Mouse (Mus musculus) neural tube, embryonic 12.5 days (tissue): ENCODE data around the gene Ppp1r21. TPM values are rescaled to one million over a fixed set of nuclear protein-coding genes. Genes with fewer than 3 reads are reported as not detected.

Experiments
- ATAC-seq: fragments of 200-750 bp; cut with Nextera tagmentation; 2 replicates; pipeline ENCODE4 v1.8.0; 2017; ENCODE audit warnings: low read depth, mild to moderate bottlenecking, moderate TSS enrichment, moderate library complexity; ENCODE audit not compliant: low FRiP score
- H3K27ac ChIP-seq: fragments of 300-500 bp; sonication (generic); 2 replicates; pipeline ENCODE4 v1.5.1; 2016
- H3K27me3 ChIP-seq: fragments of 300-500 bp; sonication (generic); replicated peaks from 2 replicates; pipeline ENCODE4 v1.6.1; 2016; ENCODE audit warnings: mild to moderate bottlenecking
- H3K36me3 ChIP-seq: fragments of 300-500 bp; sonication (generic); 2 replicates; pipeline ENCODE4 v1.6.1; 2016; ENCODE audit warnings: mild to moderate bottlenecking
- H3K4me1 ChIP-seq: fragments of 300-500 bp; sonication (generic); 2 replicates; pipeline ENCODE4 v1.6.1; 2016
- H3K4me2 ChIP-seq: fragments of 300-500 bp; sonication (generic); replicated peaks from 2 replicates; pipeline ENCODE4 v1.6.1; 2016; ENCODE audit warnings: mild to moderate bottlenecking
- H3K4me3 ChIP-seq: fragments of 300-500 bp; sonication (generic); 2 replicates; pipeline ENCODE4 v1.5.1; 2016
- H3K9ac ChIP-seq: fragments of 300-500 bp; sonication (generic); 2 replicates; pipeline ENCODE4 v1.6.1; 2016; ENCODE audit warnings: mild to moderate bottlenecking
- H3K9me3 ChIP-seq: fragments of 300-500 bp; sonication (generic); 2 replicates; pipeline ENCODE4 v1.6.1; 2016; ENCODE audit warnings: mild to moderate bottlenecking
- WGBS: fragments of 180-500 bp; shearing (Covaris S2); methylation state at CpG from one replicate; pipeline ENCODE4 v1.1.7; 2016; 5-methylcytosine and 5-hydroxymethylcytosine counted together
- polyA plus RNA-seq: library from polyadenylated mRNA; unstranded; fragments of >200 nt; fragmentation: Nextera tagmentation; extraction: Ambion mirVana; gene quantifications from 2 replicates; pipeline ENCODE4 v1.2.1, GENCODE M21; 2016

Gene Ppp1r21
- polyA plus RNA-seq, 1 experiment from 2014 or later = 33.3 TPM

- Histone ChIP-seq H3K4me3 (no peak overlapping the region), H3K36me3 (no peaks in the 10 kb centered on the region), H3K4me1 (no peaks in the 10 kb centered on the region), H3K27ac (no peak overlapping the region), H3K9me3 (no peaks in the 10 kb centered on the region), H3K4me2 (no peak overlapping the region), H3K27me3 (no peaks in the 10 kb centered on the region), H3K9ac (no peak overlapping the region)
- WGBS = 71% methylated on average over 2 of the region's 2 CpGs
- ATAC-seq = no peak
These were observed 76.1 kb downstream of the Ppp1r21 start for GRCm38 (mm10) chr17:88606056-88606455.

- no peaks in the 10 kb centered on the region for H3K36me3 ChIP-seq
- WGBS = 68% methylated on average over 15 of the region's 15 CpGs
- H3K4me1 ChIP-seq = no peaks in the 10 kb centered on the region
- no peaks in the 10 kb centered on the region for H3K27me3 ChIP-seq
- H3K4me2 ChIP-seq = no peak overlapping the region
- H3K4me3 ChIP-seq = no peak overlapping the region
- H3K9me3 ChIP-seq = no peaks in the 10 kb centered on the region
- no peak for ATAC-seq
- no peak overlapping the region for H3K9ac ChIP-seq
- no peak overlapping the region for H3K27ac ChIP-seq
These were observed 79.4 kb downstream of the Ppp1r21 start for GRCm38 (mm10) chr17:88609361-88609760.

DNA sequence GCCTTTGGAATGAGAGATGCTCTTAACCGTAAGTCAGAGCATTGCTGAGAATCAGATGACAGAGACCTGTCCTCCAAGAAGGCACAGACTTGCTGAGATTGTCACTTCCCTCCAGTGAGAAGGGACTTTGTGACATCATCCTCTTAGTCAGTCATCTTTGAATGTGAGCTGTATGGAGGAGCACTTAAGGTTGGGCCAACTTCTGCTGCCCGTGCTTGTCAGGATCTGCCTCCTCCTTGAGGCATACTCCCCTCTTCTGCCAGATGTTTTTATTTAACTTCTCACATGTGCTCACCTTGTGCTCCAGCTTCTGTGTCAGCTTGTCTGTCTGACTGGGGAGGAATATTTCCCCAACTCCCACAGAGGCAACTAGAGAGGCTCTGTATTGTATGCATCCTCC is 81.1 kb downstream of the Ppp1r21 start:
- ATAC-seq = no peak
- no peak overlapping the region for H3K27ac ChIP-seq
- 80% methylated on average over 2 of the region's 2 CpGs for WGBS

DNA sequence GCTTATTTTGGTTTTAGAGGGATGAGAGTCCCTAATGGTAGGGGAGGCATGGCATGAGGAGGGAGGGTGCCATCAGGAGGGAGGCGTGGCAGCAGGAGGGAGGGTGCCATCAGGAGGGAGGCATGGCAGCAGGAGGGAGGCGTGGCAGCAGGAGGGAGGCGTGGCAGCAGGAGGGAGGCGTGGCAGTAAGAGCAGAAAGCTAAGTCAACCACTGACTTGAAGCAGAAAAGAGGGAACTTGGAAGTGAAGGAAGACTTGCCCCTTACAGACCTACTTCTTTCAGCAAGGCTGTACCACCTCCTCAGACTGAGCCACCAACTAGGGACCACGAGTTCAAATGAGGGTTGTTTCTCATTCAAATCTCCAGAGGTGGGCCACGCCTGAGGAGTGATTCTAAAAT is 83.3 kb downstream of the Ppp1r21 start:
- H3K4me1 ChIP-seq = no peaks in the 10 kb centered on the region
- H3K4me2 ChIP-seq = no peak overlapping the region
- H3K27ac ChIP-seq = no peak overlapping the region
- H3K27me3 ChIP-seq = no peaks in the 10 kb centered on the region
- ATAC-seq = no peak
- 54% methylated on average over 6 of the region's 6 CpGs for WGBS
- no peaks in the 10 kb centered on the region for H3K36me3 ChIP-seq
- H3K9me3 ChIP-seq = no peaks in the 10 kb centered on the region
- H3K9ac ChIP-seq = no peak overlapping the region
- H3K4me3 ChIP-seq = no peak overlapping the region

More for the DNA sequence above, 81.1 kb downstream of the Ppp1r21 start:
- Histone ChIP-seq H3K9me3 (no peaks in the 10 kb centered on the region), H3K9ac (no peak overlapping the region), H3K4me2 (no peak overlapping the region), H3K4me3 (no peak overlapping the region), H3K27me3 (no peaks in the 10 kb centered on the region), H3K4me1 (no peaks in the 10 kb centered on the region), H3K36me3 (no peaks in the 10 kb centered on the region)

DNA sequence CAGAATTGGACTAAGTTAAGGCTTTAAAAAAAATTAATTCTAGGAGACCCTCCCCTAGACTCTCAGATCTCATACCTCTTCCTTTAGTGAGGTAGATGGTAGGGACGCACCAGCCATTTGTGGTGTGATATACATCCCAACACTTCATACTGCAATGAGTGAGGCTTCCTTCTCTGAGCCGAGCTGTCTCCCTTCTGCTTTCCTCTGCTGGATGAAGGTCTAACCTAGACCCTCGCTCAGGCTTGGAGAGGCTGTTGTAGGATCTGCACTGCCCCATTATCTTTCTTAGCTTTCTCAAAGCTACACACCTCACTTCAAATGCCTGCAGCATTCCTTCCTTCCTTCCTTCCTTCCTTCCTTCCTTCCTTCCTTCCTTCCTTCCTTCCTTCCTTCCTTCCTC is 83.8 kb downstream of the Ppp1r21 start:
- no peaks in the 10 kb centered on the region for H3K9me3 ChIP-seq
- H3K27me3 ChIP-seq = no peaks in the 10 kb centered on the region
- H3K9ac ChIP-seq = no peak overlapping the region
- ATAC-seq = no peak
- no peak overlapping the region for H3K4me3 ChIP-seq
- no peaks in the 10 kb centered on the region for H3K4me1 ChIP-seq
- H3K27ac ChIP-seq = no peak overlapping the region
- H3K4me2 ChIP-seq = no peak overlapping the region
- no peaks in the 10 kb centered on the region for H3K36me3 ChIP-seq
- WGBS = 84% methylated on average over 3 of the region's 3 CpGs

GRCm38 (mm10) chr17:88614234-88614633 is 84.3 kb downstream of the Ppp1r21 start:
- ATAC-seq = no peak
- no peak overlapping the region for H3K27ac ChIP-seq
- H3K4me1 ChIP-seq = no peaks in the 10 kb centered on the region
- H3K36me3 ChIP-seq = no peaks in the 10 kb centered on the region
- no peak overlapping the region for H3K4me3 ChIP-seq
- 82% methylated on average over 3 of the region's 3 CpGs for WGBS
- H3K27me3 ChIP-seq = no peaks in the 10 kb centered on the region
- H3K9ac ChIP-seq = no peak overlapping the region
- no peak overlapping the region for H3K4me2 ChIP-seq
- no peaks in the 10 kb centered on the region for H3K9me3 ChIP-seq

GRCm38 (mm10) chr17:88614733-88615132 is 84.8 kb downstream of the Ppp1r21 start:
- H3K4me1 ChIP-seq = no peaks in the 10 kb centered on the region
- WGBS = 93% methylated on average over 1 of the region's 1 CpGs
- H3K27me3 ChIP-seq = no peaks in the 10 kb centered on the region
- H3K27ac ChIP-seq = no peak overlapping the region
- no peak overlapping the region for H3K4me3 ChIP-seq
- ATAC-seq = no peak
- no peaks in the 10 kb centered on the region for H3K9me3 ChIP-seq
- no peaks in the 10 kb centered on the region for H3K36me3 ChIP-seq
- H3K9ac ChIP-seq = no peak overlapping the region
- no peak overlapping the region for H3K4me2 ChIP-seq

GRCm38 (mm10) chr17:88615492-88616155 is 85.7 kb downstream of the Ppp1r21 start:
- H3K4me2 ChIP-seq = no peak overlapping the region
- no peaks in the 10 kb centered on the region for H3K9me3 ChIP-seq
- no peaks in the 10 kb centered on the region for H3K4me1 ChIP-seq
- no peak overlapping the region for H3K9ac ChIP-seq
- 94% methylated on average over 1 of the region's 1 CpGs for WGBS
- no peak overlapping the region for H3K27ac ChIP-seq
- no peak for ATAC-seq
- H3K27me3 ChIP-seq = no peaks in the 10 kb centered on the region
- no peak overlapping the region for H3K4me3 ChIP-seq
- no peaks in the 10 kb centered on the region for H3K36me3 ChIP-seq

DNA sequence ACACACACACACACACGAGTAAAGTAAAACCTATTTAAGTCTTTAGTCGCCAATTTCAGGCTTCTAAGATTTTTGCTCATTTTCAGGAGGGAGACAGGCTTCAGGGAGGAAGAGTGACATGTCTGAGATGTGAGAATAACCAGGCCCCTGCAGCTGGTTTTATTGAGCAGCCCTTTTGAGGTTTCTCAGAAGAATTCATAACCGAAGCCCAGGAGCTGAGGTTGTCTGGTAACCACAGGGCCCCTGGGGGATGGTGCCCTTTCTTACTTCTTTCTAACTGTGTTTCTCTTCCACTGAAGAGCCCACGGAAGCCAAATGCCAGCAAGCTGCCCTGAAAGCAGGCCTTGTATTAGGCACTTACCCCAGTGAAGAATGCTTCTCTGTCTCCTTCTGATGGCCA is 91.0 kb downstream of the Ppp1r21 start:
- no peak overlapping the region for H3K9ac ChIP-seq
- H3K9me3 ChIP-seq = no peaks in the 10 kb centered on the region
- H3K4me1 ChIP-seq = no peaks in the 10 kb centered on the region
- H3K27ac ChIP-seq = no peak overlapping the region
- H3K4me3 ChIP-seq = no peak overlapping the region
- H3K27me3 ChIP-seq = no peaks in the 10 kb centered on the region
- H3K4me2 ChIP-seq = no peak overlapping the region
- no peak for ATAC-seq
- H3K36me3 ChIP-seq = no peaks in the 10 kb centered on the region
- 84% methylated on average over 4 of the region's 4 CpGs for WGBS

DNA sequence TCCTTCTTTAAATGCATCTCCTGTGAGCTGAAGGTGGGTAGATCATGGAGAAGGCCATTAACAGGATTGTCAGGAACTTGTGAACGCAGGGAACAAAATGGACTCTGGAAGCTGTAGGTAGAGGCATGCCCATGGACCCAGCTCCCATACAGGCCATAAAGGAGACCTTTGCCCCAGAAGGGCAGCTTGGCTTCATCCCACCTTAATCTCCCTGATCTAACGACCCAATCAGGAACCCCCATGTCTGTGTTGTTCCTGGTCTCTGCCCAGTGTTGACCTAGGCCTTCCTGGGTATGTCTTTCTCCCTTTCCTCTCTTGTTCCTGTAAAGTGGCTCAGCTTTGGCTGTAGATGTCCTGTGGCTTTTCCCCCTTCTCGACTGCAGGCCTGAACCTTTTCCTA is 91.5 kb downstream of the Ppp1r21 start:
- H3K4me1 ChIP-seq = peaks cover 3% of the 10 kb centered on the region; the same call in 1 of the 2 replicates
- no peak overlapping the region for H3K9ac ChIP-seq
- no peak for ATAC-seq
- no peaks in the 10 kb centered on the region for H3K9me3 ChIP-seq
- H3K4me3 ChIP-seq = no peak overlapping the region
- H3K27ac ChIP-seq = no peak overlapping the region
- H3K36me3 ChIP-seq = no peaks in the 10 kb centered on the region
- WGBS = 85% methylated on average over 3 of the region's 3 CpGs
- no peaks in the 10 kb centered on the region for H3K27me3 ChIP-seq
- H3K4me2 ChIP-seq = no peak overlapping the region

- no peak overlapping the region for H3K27ac ChIP-seq
- no peaks in the 10 kb centered on the region for H3K27me3 ChIP-seq
- no peak overlapping the region for H3K4me3 ChIP-seq
- ATAC-seq = no peak
- no peak overlapping the region for H3K9ac ChIP-seq
- WGBS = 93% methylated on average over 1 of the region's 1 CpGs
- H3K4me1 ChIP-seq = peaks cover 8% of the 10 kb centered on the region
- H3K9me3 ChIP-seq = no peaks in the 10 kb centered on the region
- H3K36me3 ChIP-seq = no peaks in the 10 kb centered on the region
- H3K4me2 ChIP-seq = no peak overlapping the region
These were observed 92.8 kb downstream of the Ppp1r21 start for GRCm38 (mm10) chr17:88622711-88623110.

DNA sequence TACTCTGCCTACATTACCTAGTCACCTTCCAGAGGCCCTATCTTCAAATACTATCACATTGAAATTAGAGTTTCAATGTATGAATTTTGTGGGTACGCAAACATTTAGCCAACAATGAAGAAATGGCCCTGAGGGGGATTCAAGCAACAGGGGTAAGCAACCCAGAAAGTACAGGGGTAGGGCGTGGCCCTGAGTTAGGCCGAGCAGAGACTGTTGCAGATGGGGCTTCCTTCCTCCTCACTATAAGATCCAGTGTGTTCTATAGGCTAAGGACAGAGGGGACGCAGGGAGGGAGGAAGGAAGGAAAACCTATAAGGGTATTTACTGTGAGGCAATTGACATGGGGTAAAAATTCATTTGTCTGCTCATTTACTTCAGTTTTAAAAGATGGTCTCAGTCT is 94.5 kb downstream of the Ppp1r21 start:
- Histone ChIP-seq H3K4me2 (no peak overlapping the region), H3K9me3 (no peaks in the 10 kb centered on the region), H3K27me3 (no peaks in the 10 kb centered on the region), H3K27ac (no peak overlapping the region), H3K4me1 (peaks cover 14% of the 10 kb centered on the region), H3K36me3 (no peaks in the 10 kb centered on the region), H3K4me3 (no peak overlapping the region), H3K9ac (no peak overlapping the region)
- ATAC-seq = no peak
- WGBS = 88% methylated on average over 4 of the region's 4 CpGs

DNA sequence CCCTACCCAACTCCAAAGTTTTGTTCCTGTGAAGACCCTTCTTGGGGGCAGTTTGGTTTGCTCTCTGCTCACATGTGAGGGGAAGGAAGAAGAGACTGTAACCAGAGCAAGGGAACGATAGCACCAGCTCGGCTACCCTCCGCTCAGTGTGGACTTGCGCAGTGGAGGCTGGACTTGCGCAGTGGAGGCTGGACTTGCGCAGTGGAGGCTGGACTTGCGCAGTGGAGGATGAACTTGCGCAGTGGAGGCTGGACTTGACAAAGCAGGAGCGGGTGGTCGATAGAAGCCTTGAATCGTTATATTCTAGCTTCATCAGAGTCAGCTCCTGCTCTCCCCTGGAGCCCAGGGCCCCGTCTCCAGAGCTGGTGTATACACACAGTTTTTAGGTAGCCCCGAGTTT is 95.4 kb downstream of the Ppp1r21 start:
- 92% methylated on average over 13 of the region's 13 CpGs for WGBS

More for the DNA sequence above, 95.4 kb downstream of the Ppp1r21 start:
- no peaks in the 10 kb centered on the region for H3K27me3 ChIP-seq
- no peaks in the 10 kb centered on the region for H3K36me3 ChIP-seq
- no peak overlapping the region for H3K4me3 ChIP-seq
- H3K4me1 ChIP-seq = peaks cover 21% of the 10 kb centered on the region
- no peak overlapping the region for H3K4me2 ChIP-seq
- H3K9ac ChIP-seq = no peak overlapping the region
- H3K27ac ChIP-seq = no peak overlapping the region
- ATAC-seq = no peak
- H3K9me3 ChIP-seq = no peaks in the 10 kb centered on the region
